Mouse (Mus musculus): ENCODE measurements around the gene Ppm1f. TPM values are rescaled to one million over a fixed set of nuclear protein-coding genes. Genes with fewer than 3 reads are reported as not detected.
A peak's percentile ranks its signal among the peaks of the same experiment; 100 is the strongest.
"Not testable (repeated sequence)": the region's sequence is repeated elsewhere in the genome, so short reads cannot be mapped to it uniquely, and the experiment has no call there.

Gene Ppm1f
- 36.1 and 37.6 TPM in 2 replicates for polyA plus RNA-seq (2016; fragmentation: Nextera tagmentation; extraction: Ambion mirVana)

GRCm38 (mm10) chr16:16896382-16897055 is at the start of gene Ppm1f:
Ppm1f (plus strand) TSS chr16:16896469.
- Histone ChIP-seq H3K4me2 (peak within 1 kb of the TSS; percentile 85), H3K36me3 (peaks cover 33% of the 10 kb centered on the region), H3K9me3 (replicated peaks) (no peaks in the 10 kb centered on the region), H3K9ac (peak within 1 kb of the TSS; percentile 83), H3K27me3 (replicated peaks) (no peaks in the 10 kb centered on the region), H3K4me3 (peak within 1 kb of the TSS; percentile 64), H3K27ac (ENCODE audit: poor library complexity, severe bottlenecking) (peak within 1 kb of the TSS; percentile 50; the same call in 1 of the 2 replicates), H3K4me1 (replicated peaks) (peaks cover 9% of the 10 kb centered on the region)
- ATAC-seq (ENCODE audit: insufficient number of reproducible peaks, low FRiP score) = peak; percentile 92
- WGBS = under 1% methylated on average over 29 of the region's 29 CpGs

GRCm38 (mm10) chr16:16849196-16849595 is 47.1 kb upstream of the Ppm1f start:
- no peak for ATAC-seq (ENCODE audit: insufficient number of reproducible peaks, low FRiP score)
- H3K36me3 ChIP-seq = no peaks in the 10 kb centered on the region
- H3K27me3 ChIP-seq (replicated peaks) = no peaks in the 10 kb centered on the region
- H3K4me3 ChIP-seq = no peak overlapping the region
- H3K9ac ChIP-seq = no peak overlapping the region
- H3K4me2 ChIP-seq = no peak overlapping the region
- H3K27ac ChIP-seq (ENCODE audit: poor library complexity, severe bottlenecking) = no peak overlapping the region
- H3K9me3 ChIP-seq (replicated peaks) = peaks cover 7% of the 10 kb centered on the region; the same call in 1 of the 2 replicates
- H3K4me1 ChIP-seq (replicated peaks) = no peaks in the 10 kb centered on the region

GRCm38 (mm10) chr16:16852411-16852810 is 43.9 kb upstream of the Ppm1f start:
- H3K4me2 ChIP-seq = no peak overlapping the region
- H3K27me3 ChIP-seq (replicated peaks) = no peaks in the 10 kb centered on the region
- no peak overlapping the region for H3K9ac ChIP-seq
- ATAC-seq (ENCODE audit: insufficient number of reproducible peaks, low FRiP score) = no peak
- peaks cover 7% of the 10 kb centered on the region; the same call in 1 of the 2 replicates for H3K9me3 ChIP-seq (replicated peaks)
- WGBS = 80% methylated on average over 3 of the region's 3 CpGs
- no peak overlapping the region for H3K27ac ChIP-seq (ENCODE audit: poor library complexity, severe bottlenecking)
- H3K4me1 ChIP-seq (replicated peaks) = no peaks in the 10 kb centered on the region
- no peaks in the 10 kb centered on the region for H3K36me3 ChIP-seq
- no peak overlapping the region for H3K4me3 ChIP-seq

GRCm38 (mm10) chr16:16854836-16855235 is 41.4 kb upstream of the Ppm1f start:
- 28% methylated on average over 6 of the region's 6 CpGs for WGBS
- peaks cover 7% of the 10 kb centered on the region; the same call in 1 of the 2 replicates for H3K9me3 ChIP-seq (replicated peaks)
- no peaks in the 10 kb centered on the region for H3K36me3 ChIP-seq
- no peak overlapping the region for H3K4me3 ChIP-seq
- H3K27ac ChIP-seq (ENCODE audit: poor library complexity, severe bottlenecking) = no peak overlapping the region
- H3K27me3 ChIP-seq (replicated peaks) = no peaks in the 10 kb centered on the region
- H3K9ac ChIP-seq = no peak overlapping the region
- no peaks in the 10 kb centered on the region for H3K4me1 ChIP-seq (replicated peaks)
- H3K4me2 ChIP-seq = no peak overlapping the region
- ATAC-seq (ENCODE audit: insufficient number of reproducible peaks, low FRiP score) = no peak

- no peak for ATAC-seq (ENCODE audit: insufficient number of reproducible peaks, low FRiP score)
- Histone ChIP-seq H3K27ac (ENCODE audit: poor library complexity, severe bottlenecking) (no peak overlapping the region), H3K4me1 (replicated peaks) (no peaks in the 10 kb centered on the region), H3K9me3 (replicated peaks) (peaks cover 7% of the 10 kb centered on the region; the same call in 1 of the 2 replicates), H3K27me3 (replicated peaks) (no peaks in the 10 kb centered on the region), H3K4me3 (no peak overlapping the region), H3K4me2 (no peak overlapping the region), H3K9ac (no peak overlapping the region), H3K36me3 (no peaks in the 10 kb centered on the region)
- 91% methylated on average over 1 of the region's 1 CpGs for WGBS
Measured at GRCm38 (mm10) chr16:16855541-16855940, 40.7 kb upstream of the Ppm1f start.

- H3K9ac ChIP-seq; H3K36me3 ChIP-seq; H3K27me3 ChIP-seq (replicated peaks); H3K4me1 ChIP-seq (replicated peaks); H3K27ac ChIP-seq (ENCODE audit: poor library complexity, severe bottlenecking); H3K9me3 ChIP-seq (replicated peaks); H3K4me3 ChIP-seq; H3K4me2 ChIP-seq; ATAC-seq (ENCODE audit: insufficient number of reproducible peaks, low FRiP score): not testable (repeated sequence)
- WGBS = 79% methylated on average over 9 of the region's 9 CpGs
Measured at GRCm38 (mm10) chr16:16856054-16856453, 40.2 kb upstream of the Ppm1f start.

- H3K4me1 ChIP-seq (replicated peaks) = no peaks in the 10 kb centered on the region
- no peak for ATAC-seq (ENCODE audit: insufficient number of reproducible peaks, low FRiP score)
- no peaks in the 10 kb centered on the region for H3K27me3 ChIP-seq (replicated peaks)
- H3K36me3 ChIP-seq = no peaks in the 10 kb centered on the region
- no peaks in the 10 kb centered on the region for H3K9me3 ChIP-seq (replicated peaks)
- WGBS = 62% methylated on average over 13 of the region's 13 CpGs
- no peak overlapping the region for H3K4me3 ChIP-seq
- H3K27ac ChIP-seq (ENCODE audit: poor library complexity, severe bottlenecking) = no peak overlapping the region
- H3K4me2 ChIP-seq = no peak overlapping the region
- no peak overlapping the region for H3K9ac ChIP-seq
Measured at GRCm38 (mm10) chr16:16856731-16857476, 39.4 kb upstream of the Ppm1f start.

GRCm38 (mm10) chr16:16862288-16862687 is 34.0 kb upstream of the Ppm1f start:
- no peak overlapping the region for H3K4me3 ChIP-seq
- H3K9ac ChIP-seq = no peak overlapping the region
- no peak overlapping the region for H3K4me2 ChIP-seq
- H3K4me1 ChIP-seq (replicated peaks) = peaks cover 8% of the 10 kb centered on the region
- 75% methylated on average over 3 of the region's 3 CpGs for WGBS
- no peaks in the 10 kb centered on the region for H3K9me3 ChIP-seq (replicated peaks)
- no peak for ATAC-seq (ENCODE audit: insufficient number of reproducible peaks, low FRiP score)
- no peak overlapping the region for H3K27ac ChIP-seq (ENCODE audit: poor library complexity, severe bottlenecking)
- no peaks in the 10 kb centered on the region for H3K27me3 ChIP-seq (replicated peaks)
- no peaks in the 10 kb centered on the region for H3K36me3 ChIP-seq

- H3K4me1 ChIP-seq (replicated peaks) = peaks cover 8% of the 10 kb centered on the region
- H3K36me3 ChIP-seq = no peaks in the 10 kb centered on the region
- no peaks in the 10 kb centered on the region for H3K9me3 ChIP-seq (replicated peaks)
- ATAC-seq (ENCODE audit: insufficient number of reproducible peaks, low FRiP score) = no peak
- H3K9ac ChIP-seq = no peak within 1 kb of the TSS
- H3K27me3 ChIP-seq (replicated peaks) = no peaks in the 10 kb centered on the region
- no peak within 1 kb of the TSS for H3K4me3 ChIP-seq
- no peak within 1 kb of the TSS for H3K27ac ChIP-seq (ENCODE audit: poor library complexity, severe bottlenecking)
- whole genome bisulfite sequencing = 69% methylated on average over 2 of the region's 2 CpGs
- H3K4me2 ChIP-seq = no peak within 1 kb of the TSS
Measured at GRCm38 (mm10) chr16:16863978-16864377, 32.3 kb upstream of the Ppm1f start, which contains the start of gene Igll1. Igll1 (minus strand) TSS chr16:16863985.

- Histone ChIP-seq H3K4me3 (no peak overlapping the region), H3K4me2 (no peak overlapping the region), H3K27me3 (replicated peaks) (no peaks in the 10 kb centered on the region), H3K9me3 (replicated peaks) (no peaks in the 10 kb centered on the region), H3K4me1 (replicated peaks) (peaks cover 8% of the 10 kb centered on the region), H3K27ac (ENCODE audit: poor library complexity, severe bottlenecking) (no peak overlapping the region), H3K36me3 (no peaks in the 10 kb centered on the region), H3K9ac (no peak overlapping the region)
- no peak for ATAC-seq (ENCODE audit: insufficient number of reproducible peaks, low FRiP score)
Measured at GRCm38 (mm10) chr16:16865217-16865616, 31.1 kb upstream of the Ppm1f start.

GRCm38 (mm10) chr16:16865696-16866561 is 30.3 kb upstream of the Ppm1f start:
- 47% methylated on average over 4 of the region's 5 CpGs for WGBS
- H3K27ac ChIP-seq (ENCODE audit: poor library complexity, severe bottlenecking) = peak overlapping the region; percentile 44; the same call in 1 of the 2 replicates
- H3K4me3 ChIP-seq = no peak overlapping the region
- no peak for ATAC-seq (ENCODE audit: insufficient number of reproducible peaks, low FRiP score)
- H3K4me2 ChIP-seq = no peak overlapping the region
- no peak overlapping the region for H3K9ac ChIP-seq
- H3K27me3 ChIP-seq (replicated peaks) = no peaks in the 10 kb centered on the region
- no peaks in the 10 kb centered on the region for H3K9me3 ChIP-seq (replicated peaks)
- no peaks in the 10 kb centered on the region for H3K36me3 ChIP-seq
- H3K4me1 ChIP-seq (replicated peaks) = peaks cover 8% of the 10 kb centered on the region
